Comparison of ENCODE assay signal across 10 mouse cellular contexts in genomic region chr19:10173116-10173718, GRCm38 (mm10). TPM values are rescaled to one million over a fixed set of nuclear protein-coding genes. Genes with fewer than 3 reads are reported as not detected.
A peak's percentile ranks its signal among the peaks of the same experiment; 100 is the strongest.
DNase-seq lines count a peak whose midpoint lies in the region; ATAC-seq and TF ChIP-seq lines count a peak whose summit lies in the region.
"Had no signal": no experiment of that assay in that cellular context is flagged by ENCODE, and none has a peak within 500 bp of the region (broad histone marks: within the 10 kb centered on the region; RNA-seq: fewer than 3 reads in every experiment).

No protein-coding gene starts in this region.

- TF ChIP-seq POLR2A in heart, adult 2 months (IDR thresholded peaks at IDR 0.05; ENCODE audit: insufficient read depth, low read depth, low read length) = no peak
- no peak for TF ChIP-seq POLR2A in spleen, adult 2 months (IDR thresholded peaks at IDR 0.05; ENCODE audit: low read depth, low read length)

- no peak for TF ChIP-seq EP300 in heart, adult 2 months (IDR thresholded peaks at IDR 0.05; ENCODE audit: insufficient read depth, low read depth, low read length)

- intact Hi-C loops in heart, adult 2 months (cut with DNase I) = no loop called here

- TF ChIP-seq CTCF in heart, adult 2 months (IDR thresholded peaks at IDR 0.05) = no peak
- TF ChIP-seq CTCF in G1E (IDR thresholded peaks at IDR 0.05; ENCODE audit: low read depth, low read length) = no peak
- TF ChIP-seq CTCF in spleen, adult 2 months (IDR thresholded peaks at IDR 0.05; ENCODE audit: extremely low read depth, insufficient read depth, insufficient read length, insufficient replicate concordance) = no peak

- H3K4me3 ChIP-seq in heart, adult 2 months = no peak overlapping the region
- H3K4me3 ChIP-seq in G1E (ENCODE audit: low read depth, low read length) = peak overlapping the region; percentile 62; the same call in 1 of the 2 replicates
- H3K4me3 ChIP-seq in intestine, embryonic 15.5 days (replicated peaks) = no peak overlapping the region
- H3K4me3 ChIP-seq in spleen, adult 2 months (ENCODE audit: extremely low read depth, insufficient read depth, insufficient read length) = no peak overlapping the region
- H3K4me3 ChIP-seq: hindbrain, embryonic 13.5 days; layer of hippocampus, adult 2 months had no signal

- WGBS in heart, adult 2 months = 49% methylated on average over 5 of the region's 5 CpGs
- 75% methylated on average over 5 of the region's 5 CpGs for WGBS in intestine, embryonic 15.5 days
- 22% methylated on average over 5 of the region's 5 CpGs for WGBS in spleen, adult 2 months

- peak overlapping the region; percentile 16; the same call in 1 of the 2 replicates for H3K27ac ChIP-seq in heart, adult 2 months
- no peak overlapping the region for H3K27ac ChIP-seq in intestine, embryonic 15.5 days
- H3K27ac ChIP-seq in spleen, adult 2 months (ENCODE audit: insufficient read depth, low read length) = peak overlapping the region; percentile 28
- H3K27ac ChIP-seq: hindbrain, embryonic 13.5 days; layer of hippocampus, adult 2 months had no signal

- peaks cover 2% of the 10 kb centered on the region for H3K9me3 ChIP-seq in G1E (replicated peaks)
- no peaks in the 10 kb centered on the region for H3K9me3 ChIP-seq in intestine, embryonic 15.5 days
- H3K9me3 ChIP-seq: hindbrain, embryonic 13.5 days had no signal

- peak; percentile 77 for ATAC-seq in G1E (ENCODE audit: extremely low read depth, insufficient number of reproducible peaks, low FRiP score, poor library complexity, severe bottlenecking)
- peak; percentile 68 for ATAC-seq in intestine, embryonic 15.5 days

- H3K36me3 ChIP-seq in heart, adult 2 months (ENCODE audit: control insufficient read depth, insufficient read depth, low read length) = no peaks in the 10 kb centered on the region
- peaks cover under 1% of the 10 kb centered on the region for H3K36me3 ChIP-seq in G1E (replicated peaks)
- H3K36me3 ChIP-seq in intestine, embryonic 15.5 days = no peaks in the 10 kb centered on the region
- no peaks in the 10 kb centered on the region for H3K36me3 ChIP-seq in spleen, adult 2 months (ENCODE audit: control insufficient read depth, insufficient read depth, low read length)
- H3K36me3 ChIP-seq: hindbrain, embryonic 13.5 days had no signal

- no peak for DNase-seq in heart, adult 2 months
- no peak for DNase-seq in heart, adult 9 months (ENCODE audit: low spot score in 2 of 2)
- peak; percentile 68 for DNase-seq in G1E (ENCODE audit: low spot score)
- DNase-seq in spleen, adult 2 months (ENCODE audit: low read depth in 1 of 2, low spot score in 2 of 2) = no peak
- DNase-seq in gastrocnemius, postnatal 10 days = no peak
- DNase-seq in cerebellum, postnatal 36 days = no peak
- DNase-seq in adrenal gland, adult 2 months = no peak

- no peaks in the 10 kb centered on the region for H3K27me3 ChIP-seq in heart, adult 2 months (ENCODE audit: control insufficient read depth, insufficient read depth, low read length)
- no peaks in the 10 kb centered on the region for H3K27me3 ChIP-seq in G1E (ENCODE audit: insufficient read depth, low read length)
- no peaks in the 10 kb centered on the region; the same call in 1 of the 2 replicates for H3K27me3 ChIP-seq in intestine, embryonic 15.5 days (replicated peaks)
- no peaks in the 10 kb centered on the region for H3K27me3 ChIP-seq in spleen, adult 2 months (ENCODE audit: control insufficient read depth, insufficient read depth, low read length)
- H3K27me3 ChIP-seq: hindbrain, embryonic 13.5 days had no signal

- no peaks in the 10 kb centered on the region for H3K79me2 ChIP-seq in heart, adult 2 months (replicated peaks; ENCODE audit: control insufficient read depth, insufficient read depth, low read length)

- H3K9ac ChIP-seq in heart, adult 2 months (ENCODE audit: low read depth, low read length) = no peak overlapping the region
- H3K9ac ChIP-seq in intestine, embryonic 15.5 days = no peak overlapping the region
- H3K9ac ChIP-seq: hindbrain, embryonic 13.5 days had no signal

- H3K4me1 ChIP-seq in heart, adult 2 months (ENCODE audit: control insufficient read depth, insufficient read depth, low read length) = peaks cover 4% of the 10 kb centered on the region
- H3K4me1 ChIP-seq in G1E (ENCODE audit: insufficient read depth, low read depth, low read length) = peaks cover 68% of the 10 kb centered on the region
- H3K4me1 ChIP-seq in intestine, embryonic 15.5 days (replicated peaks) = 0 out of 2 replicates have a peak, but pooled peaks cover 4% of the 10 kb centered on the region
- peaks cover 6% of the 10 kb centered on the region; the same call in 1 of the 2 replicates for H3K4me1 ChIP-seq in spleen, adult 2 months (ENCODE audit: control insufficient read depth, insufficient read depth, insufficient read length)
- H3K4me1 ChIP-seq: hindbrain, embryonic 13.5 days had no signal

- no peak overlapping the region for H3K4me2 ChIP-seq in intestine, embryonic 15.5 days (replicated peaks)
- H3K4me2 ChIP-seq: hindbrain, embryonic 13.5 days had no signal

RNA-seq across cellular contexts. Expression of gene Fads1, which starts 9.5 kb away (rescaled TPM):
- total RNA-seq in heart, adult 2 months (2021) = 10 to 100 TPM; 24.2 to 25.3 TPM
- 14.6 and 16.2 TPM in 2 replicates for polyA plus RNA-seq in heart, adult 2 months (2012; rRNA removed)
- 366 and 403 TPM in 2 replicates for total RNA-seq in G1E (2014; fragmentation: Nextera tagmentation)
- 143 and 145 TPM in 2 replicates for total RNA-seq in G1E (2017)
- 298 and 307 TPM in 2 replicates for polyA plus RNA-seq in G1E (2012)
- polyA plus RNA-seq in intestine, embryonic 15.5 days (2015; fragmentation: Nextera tagmentation; extraction: Ambion mirVana) = 145 and 146 TPM in 2 replicates
- polyA plus RNA-seq in spleen, adult 2 months (2012; rRNA removed) = 17.8 and 20.0 TPM in 2 replicates
- 10 to 100 TPM; 27.9 to 28.5 TPM for total RNA-seq in gastrocnemius, postnatal 10 days (2021)
- total RNA-seq in adrenal gland, adult 2 months (2021) = 1,000 to 10,000 TPM in 1 of 2 experiments, 100 to 1,000 TPM in 1; 745 to 1,239 TPM
- 203 and 332 TPM in 2 replicates for polyA plus RNA-seq in adrenal gland, adult 2 months (2012; rRNA removed)

RNA-seq across cellular contexts. Expression of gene Tmem258, which starts 30.6 kb away (rescaled TPM):
- total RNA-seq in heart, adult 2 months (2021) = 100 to 1,000 TPM; 154 to 181 TPM
- 200 and 205 TPM in 2 replicates for polyA plus RNA-seq in heart, adult 2 months (2012; rRNA removed)
- total RNA-seq in G1E (2014; fragmentation: Nextera tagmentation) (24.2 and 40.3 TPM in 2 replicates), G1E (2017) (178 and 219 TPM in 2 replicates)
- 13.9 and 20.3 TPM in 2 replicates for polyA plus RNA-seq in G1E (2012)
- polyA plus RNA-seq in intestine, embryonic 15.5 days (2015; fragmentation: Nextera tagmentation; extraction: Ambion mirVana) = 470 and 520 TPM in 2 replicates
- 70.4 and 88.0 TPM in 2 replicates for polyA plus RNA-seq in spleen, adult 2 months (2012; rRNA removed)
- 100 to 1,000 TPM; 118 to 127 TPM for total RNA-seq in gastrocnemius, postnatal 10 days (2021)
- 100 to 1,000 TPM; 180 to 185 TPM for total RNA-seq in adrenal gland, adult 2 months (2021)
- 81.8 and 98.2 TPM in 2 replicates for polyA plus RNA-seq in adrenal gland, adult 2 months (2012; rRNA removed)

RNA-seq across cellular contexts. Expression of gene Fen1, which starts 30.8 kb away (rescaled TPM):
- total RNA-seq in heart, adult 2 months (2021) = 1 to 10 TPM; 3.7 to 4.5 TPM
- 2.9 and 3.8 TPM in 2 replicates for polyA plus RNA-seq in heart, adult 2 months (2012; rRNA removed)
- 23.1 and 30.8 TPM in 2 replicates for total RNA-seq in G1E (2014; fragmentation: Nextera tagmentation)
- total RNA-seq in G1E (2017) = 167 and 180 TPM in 2 replicates
- 51.2 and 86.3 TPM in 2 replicates for polyA plus RNA-seq in G1E (2012)
- polyA plus RNA-seq in intestine, embryonic 15.5 days (2015; fragmentation: Nextera tagmentation; extraction: Ambion mirVana) = 92.2 and 97.4 TPM in 2 replicates
- polyA plus RNA-seq in spleen, adult 2 months (2012; rRNA removed) = 16.0 and 23.4 TPM in 2 replicates
- total RNA-seq in gastrocnemius, postnatal 10 days (2021) = 1 to 10 TPM; 8.4 to 9.1 TPM
- 10 to 100 TPM in 1 of 2 experiments, 1 to 10 TPM in 1; 8.6 to 10.9 TPM for total RNA-seq in adrenal gland, adult 2 months (2021)
- polyA plus RNA-seq in adrenal gland, adult 2 months (2012; rRNA removed) = 4.6 and 7.0 TPM in 2 replicates
